Mouse (Mus musculus): ENCODE results near the gene Btbd19.

DNA sequence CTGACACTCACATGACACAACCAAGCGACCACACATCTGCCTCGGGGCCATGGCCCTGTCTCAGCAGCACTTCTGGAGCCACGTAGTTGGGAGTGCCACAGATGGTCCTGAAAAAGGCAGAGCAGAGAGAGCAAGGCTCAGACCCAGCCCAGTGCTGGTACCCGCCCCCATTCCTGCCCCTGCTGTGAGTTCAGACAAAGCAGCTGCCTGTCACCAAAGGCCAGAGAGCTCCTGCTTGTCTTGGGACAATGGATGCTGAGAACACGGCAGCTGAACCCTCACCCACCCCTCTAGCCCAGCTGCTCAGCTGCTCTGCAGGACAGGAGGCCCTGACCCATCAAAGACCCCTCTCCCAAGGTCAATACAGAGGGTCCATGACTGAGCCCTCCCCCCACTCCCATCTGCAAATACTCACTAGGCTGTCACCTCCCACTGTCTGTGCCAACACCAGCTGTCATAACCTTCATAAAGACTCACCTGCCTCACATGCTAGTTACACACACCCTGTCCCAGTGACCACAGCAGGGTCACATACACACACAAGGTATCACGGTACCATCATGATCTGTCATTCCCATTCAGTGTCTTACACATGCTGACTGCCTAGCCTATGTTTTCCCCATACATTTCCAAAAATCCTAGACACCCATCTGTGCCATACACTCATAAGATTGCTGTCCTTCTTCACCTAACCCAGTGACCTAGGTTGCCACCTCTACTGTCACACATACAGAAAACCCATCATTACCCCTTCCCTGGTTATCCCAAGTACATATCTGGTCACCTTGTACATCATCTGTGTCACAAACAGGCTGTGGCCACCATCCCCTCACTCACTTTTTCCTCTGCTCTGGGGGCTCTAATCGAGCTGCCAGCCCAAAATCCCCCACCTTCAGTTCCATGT, 6.6 kb upstream of the Btbd19 start:
- no peak for TF ChIP-seq CTCF (IDR thresholded peaks at IDR 0.05; ENCODE audit: low read depth)
- TF ChIP-seq EP300 (IDR thresholded peaks at IDR 0.05; ENCODE audit: low read depth) = no peak
